Mouse (Mus musculus) erythroblast, embryonic 14.5 days (primary cell): Measurements from ENCODE around the gene Vcl.

Experiments
- GATA1 ChIP-seq: IDR thresholded peaks from 2 replicates; pipeline ENCODE4 v1.6.1; 2012; ENCODE audit warnings: low read length, inconsistent platforms, mixed read lengths
- TAL1 ChIP-seq: IDR thresholded peaks from 3 replicates; pipeline ENCODE4 v1.6.1; 2012; ENCODE audit warnings: low read length, inconsistent platforms, mixed read lengths

- no peak for TF ChIP-seq GATA1
- no peak for TF ChIP-seq TAL1
These were observed 122.3 kb downstream of the Vcl start for GRCm38 (mm10) chr14:21051380-21052111.
